Mouse (Mus musculus) heart, adult 2 months (tissue): ENCODE results near the gene Olfr1202.

Experiments used
- CTCF ChIP-seq: fragments of 200-600 bp; IDR thresholded peaks from 2 replicates; pipeline ENCODE4 v1.8.1; 2022; ENCODE audit warnings: antibody characterized with exemption, mild to moderate bottlenecking, moderate library complexity
- EP300 ChIP-seq: fragments of 200-500 bp; IDR thresholded peaks from 2 replicates; pipeline ENCODE4 v1.6.1; 2011; ENCODE audit warnings: low read depth, low read length, control low read depth; ENCODE audit not compliant: insufficient read depth

- TF ChIP-seq CTCF (no peak), EP300 (no peak)
These were observed 24.2 kb downstream of the Olfr1202 start for GRCm38 (mm10) chr2:88838477-88838876.
